Mouse (Mus musculus) neural tube, embryonic 11.5 days (tissue): ENCODE data around the gene Dnase1l2. TPM values are rescaled to one million over a fixed set of nuclear protein-coding genes. Genes with fewer than 3 reads are reported as not detected.

Experiments used
- ATAC-seq: fragments of 200-750 bp; cut with Nextera tagmentation; 2 replicates; pipeline ENCODE4 v1.8.0; 2017; ENCODE audit warnings: moderate number of reproducible peaks, mild to moderate bottlenecking, moderate TSS enrichment, moderate library complexity; ENCODE audit not compliant: insufficient read depth, low FRiP score, low TSS enrichment
- DNase-seq: peaks from one replicate; pipeline ENCODE4 v3.0.0-alpha.2; 2015; ENCODE audit warnings: low spot score
- H3K27ac ChIP-seq: fragments of 300-500 bp; sonication (generic); 2 replicates; pipeline ENCODE4 v1.5.1; 2014; ENCODE audit warnings: low read depth, mild to moderate bottlenecking, low read length
- H3K27me3 ChIP-seq: fragments of 300-500 bp; sonication (generic); 2 replicates; pipeline ENCODE4 v1.6.1; 2014; ENCODE audit warnings: mild to moderate bottlenecking, low read length, mixed read lengths; ENCODE audit not compliant: control insufficient read depth, insufficient read depth
- H3K36me3 ChIP-seq: fragments of 300-500 bp; sonication (generic); 2 replicates; pipeline ENCODE4 v1.6.1; 2014; ENCODE audit warnings: mild to moderate bottlenecking, low read length, moderate library complexity, mixed read lengths; ENCODE audit not compliant: control insufficient read depth, insufficient read depth
- H3K4me1 ChIP-seq: fragments of 300-500 bp; sonication (generic); 2 replicates; pipeline ENCODE4 v1.6.1; 2014; ENCODE audit warnings: low read length, mixed read lengths; ENCODE audit not compliant: control insufficient read depth, insufficient read depth
- H3K4me2 ChIP-seq: fragments of 300-500 bp; sonication (generic); 2 replicates; pipeline ENCODE4 v1.6.1; 2014; ENCODE audit warnings: low read depth, mild to moderate bottlenecking, moderate library complexity
- H3K4me3 ChIP-seq: fragments of 300-500 bp; sonication (generic); 2 replicates; pipeline ENCODE4 v1.5.1; 2014; ENCODE audit warnings: low read depth, low read length
- H3K9ac ChIP-seq: fragments of 300-500 bp; sonication (generic); 2 replicates; pipeline ENCODE4 v1.6.1; 2014; ENCODE audit warnings: mild to moderate bottlenecking, low read length
- H3K9me3 ChIP-seq: fragments of 300-500 bp; sonication (generic); 2 replicates; pipeline ENCODE4 v1.6.1; 2016; ENCODE audit warnings: low read length; ENCODE audit not compliant: control insufficient read depth
- WGBS: fragments of 180-500 bp; shearing (Covaris S2); extraction: QIAGEN DNeasy Blood & Tissue Kit; methylation state at CpG from one replicate; pipeline ENCODE4 v1.1.7; 2014; 5-methylcytosine and 5-hydroxymethylcytosine counted together
- polyA plus RNA-seq: library from polyadenylated mRNA; unstranded; fragments of >200 nt; fragmentation: Nextera tagmentation; extraction: Ambion mirVana; gene quantifications from 2 replicates; pipeline ENCODE4 v1.2.1, GENCODE M21; 2014

The Dnase1l2 gene
- polyA plus RNA-seq, 1 experiment from 2014 or later, result 2.1 TPM

- DNase-seq, result no peak
- 95% methylated on average over 20 of the region's 20 CpGs for WGBS
- peaks cover 4% of the 10 kb centered on the region for H3K4me1 ChIP-seq
Observed at GRCm38 (mm10) chr17:24481027-24481815, 38.3 kb upstream of the Dnase1l2 start.

GRCm38 (mm10) chr17:24480201-24480826 lies 37.4 kb upstream of the Dnase1l2 start:
- no peak overlapping the region for H3K4me3 ChIP-seq
- peaks cover 10% of the 10 kb centered on the region for H3K36me3 ChIP-seq

More at GRCm38 (mm10) chr17:24481027-24481815, 38.3 kb upstream of the Dnase1l2 start:
- Histone ChIP-seq H3K9me3 (no peaks in the 10 kb centered on the region), H3K36me3 (peaks cover 4% of the 10 kb centered on the region; the same call in 1 of the 2 replicates), H3K4me2 (no peak overlapping the region), H3K27ac (no peak overlapping the region), H3K9ac (no peak overlapping the region), H3K4me3 (no peak overlapping the region), H3K27me3 (no peaks in the 10 kb centered on the region)
- ATAC-seq, result no peak

GRCm38 (mm10) chr17:24479431-24479830 lies 36.5 kb upstream of the Dnase1l2 start:
- ATAC-seq, result no peak
- WGBS, result 37% methylated on average over 1 of the region's 1 CpGs

More at GRCm38 (mm10) chr17:24480201-24480826, 37.4 kb upstream of the Dnase1l2 start:
- Histone ChIP-seq H3K9me3 (no peaks in the 10 kb centered on the region), H3K4me2 (no peak overlapping the region), H3K27ac (no peak overlapping the region), H3K27me3 (no peaks in the 10 kb centered on the region), H3K4me1 (peaks cover 4% of the 10 kb centered on the region), H3K9ac (no peak overlapping the region)
- DNase-seq (no peak), ATAC-seq (no peak)
- WGBS, result 64% methylated on average over 3 of the region's 3 CpGs

DNA sequence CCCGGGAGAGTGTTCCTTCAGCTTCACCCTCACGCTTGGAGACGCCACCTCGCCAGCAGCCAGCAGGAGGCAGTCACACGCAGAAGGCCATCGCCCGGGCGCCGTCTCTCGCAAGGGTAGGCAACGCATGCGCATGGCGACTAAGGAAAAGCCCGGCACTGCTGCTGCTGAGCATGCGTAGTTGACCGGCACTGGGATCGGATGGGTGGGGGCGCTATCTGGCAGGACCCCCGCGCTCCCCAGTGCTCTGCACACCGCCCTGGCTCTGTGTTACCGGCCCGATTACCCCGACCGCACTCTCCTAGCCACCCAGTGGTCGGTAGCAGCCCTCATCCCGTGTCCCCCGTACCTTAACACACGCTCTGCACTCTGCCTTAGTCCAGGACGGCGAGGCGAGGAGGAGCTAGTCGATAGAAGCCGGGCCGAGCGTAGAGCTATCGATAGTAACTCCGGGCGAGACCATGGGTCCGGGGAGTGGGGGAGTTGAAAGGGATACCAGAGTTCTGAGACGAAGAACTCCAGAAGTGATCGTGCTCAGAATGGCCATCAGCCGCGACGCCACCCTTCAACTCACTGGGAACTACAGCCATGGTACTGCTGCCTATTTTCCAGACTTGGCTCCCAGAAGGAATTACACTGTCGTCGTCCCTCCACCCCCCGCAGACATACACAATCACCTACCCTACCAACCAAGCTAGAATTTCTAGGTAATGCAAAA lies 35.9 kb upstream of the Dnase1l2 start, which contains the start of gene Mlst8:
Mlst8 (minus strand) TSS at position 416 of the 718 bp plus-strand sequence.
- Histone ChIP-seq H3K9me3 (no peaks in the 10 kb centered on the region), H3K36me3 (peaks cover 14% of the 10 kb centered on the region), H3K4me2 (peak within 1 kb of the TSS; percentile 51), H3K27ac (peak within 1 kb of the TSS; percentile 94), H3K4me3 (peak within 1 kb of the TSS; percentile 81), H3K4me1 (peaks cover 4% of the 10 kb centered on the region), H3K9ac (peak within 1 kb of the TSS; percentile 89), H3K27me3 (no peaks in the 10 kb centered on the region)
- DNase-seq (peak; percentile 97), ATAC-seq (peak; percentile 87)
- WGBS, result 0% methylated on average over 48 of the region's 48 CpGs

More at GRCm38 (mm10) chr17:24479431-24479830, 36.5 kb upstream of the Dnase1l2 start:
- no peaks in the 10 kb centered on the region for H3K27me3 ChIP-seq
- H3K36me3 ChIP-seq, result peaks cover 12% of the 10 kb centered on the region
- no peak overlapping the region for H3K27ac ChIP-seq
- H3K9me3 ChIP-seq, result no peaks in the 10 kb centered on the region
- H3K9ac ChIP-seq, result no peak overlapping the region
- peak overlapping the region; percentile 51 for H3K4me2 ChIP-seq
- peaks cover 4% of the 10 kb centered on the region for H3K4me1 ChIP-seq
- DNase-seq, result no peak
- peak overlapping the region; percentile 81 for H3K4me3 ChIP-seq

DNA sequence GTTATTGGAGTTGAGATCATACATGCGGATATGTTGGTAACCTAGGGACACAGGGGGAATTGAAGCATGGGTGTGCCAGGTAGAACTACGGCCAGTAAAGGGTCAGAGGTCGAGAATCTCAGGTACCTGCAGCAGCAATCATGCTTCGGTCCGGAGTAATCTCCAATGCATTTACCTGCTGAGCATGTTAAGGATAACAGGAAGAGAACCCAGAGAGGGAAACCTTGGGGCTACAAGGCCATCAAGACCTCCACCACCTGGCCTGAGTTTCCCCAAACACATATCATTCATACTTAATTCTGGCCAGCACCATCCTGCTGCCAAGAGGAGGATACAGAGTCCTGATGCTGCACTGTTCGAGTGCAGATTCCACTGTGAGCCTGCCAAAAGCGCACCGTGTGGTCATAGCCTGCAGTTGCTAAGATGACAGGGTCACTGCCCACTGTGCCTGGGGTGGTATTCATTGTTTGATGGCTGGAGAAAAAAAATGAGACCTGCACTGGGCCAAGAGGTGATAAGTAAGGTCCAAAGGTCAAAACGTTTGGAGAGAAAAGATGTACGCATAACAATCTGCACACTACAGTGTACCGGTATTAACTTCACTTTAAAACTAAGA lies 35.2 kb upstream of the Dnase1l2 start:
- H3K9me3 ChIP-seq, result no peaks in the 10 kb centered on the region
- no peaks in the 10 kb centered on the region for H3K27me3 ChIP-seq
- no peak for DNase-seq
- peak overlapping the region; percentile 60 for H3K9ac ChIP-seq
- H3K4me1 ChIP-seq, result peaks cover 4% of the 10 kb centered on the region
- peak overlapping the region; percentile 81 for H3K4me3 ChIP-seq
- WGBS, result 57% methylated on average over 11 of the region's 11 CpGs
- no peak overlapping the region for H3K27ac ChIP-seq
- peaks cover 14% of the 10 kb centered on the region for H3K36me3 ChIP-seq
- peak; percentile 25 for ATAC-seq
- H3K4me2 ChIP-seq, result peak overlapping the region; percentile 51

- H3K4me1 ChIP-seq, result peaks cover 7% of the 10 kb centered on the region
Observed at GRCm38 (mm10) chr17:24477053-24477984, 34.4 kb upstream of the Dnase1l2 start.

DNA sequence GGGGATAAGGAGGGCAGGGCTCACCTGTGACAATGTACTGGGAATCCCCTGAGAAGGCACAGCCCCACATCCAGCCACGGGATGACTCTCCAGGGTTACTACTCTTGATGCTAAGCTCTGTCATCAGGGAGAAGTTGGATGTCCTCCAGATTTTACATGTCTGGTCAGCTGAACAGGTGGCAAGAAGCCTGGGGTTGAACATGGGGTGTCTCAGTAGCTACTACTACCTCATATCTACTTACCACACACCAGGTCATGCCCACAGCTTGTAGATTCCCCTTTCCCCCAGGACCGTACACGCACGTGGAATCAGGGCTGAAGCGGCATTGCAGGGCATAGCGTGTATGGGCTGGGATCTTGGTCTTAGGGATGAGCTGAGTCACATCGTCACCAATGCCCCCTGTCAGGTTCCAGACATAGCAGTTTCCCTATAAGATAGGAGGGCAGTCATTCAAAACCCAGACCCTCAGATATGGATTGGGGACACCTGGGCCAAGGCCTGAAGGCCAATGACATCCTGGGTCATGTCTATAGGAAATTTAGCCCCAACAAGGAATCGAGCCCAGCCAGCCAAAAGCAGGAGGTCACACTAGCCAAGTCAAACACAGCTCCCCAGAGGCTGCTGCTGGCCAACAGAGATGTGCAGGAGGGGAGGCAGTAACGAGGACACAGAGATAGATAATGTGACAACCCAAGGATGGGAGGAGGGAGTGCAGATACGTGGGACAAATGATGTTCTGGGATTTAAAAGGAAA lies 33.3 kb upstream of the Dnase1l2 start:
- H3K4me3 ChIP-seq, result no peak overlapping the region
- 95% methylated on average over 10 of the region's 10 CpGs for WGBS
- H3K9me3 ChIP-seq, result no peaks in the 10 kb centered on the region
- H3K4me1 ChIP-seq, result peaks cover 18% of the 10 kb centered on the region
- DNase-seq (no peak), ATAC-seq (no peak)
- no peak overlapping the region for H3K9ac ChIP-seq
- no peak overlapping the region for H3K27ac ChIP-seq
- H3K4me2 ChIP-seq, result no peak overlapping the region
- no peaks in the 10 kb centered on the region for H3K27me3 ChIP-seq
- peaks cover 14% of the 10 kb centered on the region for H3K36me3 ChIP-seq

More at GRCm38 (mm10) chr17:24477053-24477984, 34.4 kb upstream of the Dnase1l2 start:
- peaks cover 14% of the 10 kb centered on the region for H3K36me3 ChIP-seq
- ATAC-seq, result no peak
- no peak overlapping the region for H3K9ac ChIP-seq
- H3K9me3 ChIP-seq, result no peaks in the 10 kb centered on the region
- H3K27me3 ChIP-seq, result no peaks in the 10 kb centered on the region
- no peak overlapping the region for H3K4me2 ChIP-seq
- H3K4me3 ChIP-seq, result no peak overlapping the region
- WGBS, result 94% methylated on average over 20 of the region's 20 CpGs
- no peak overlapping the region for H3K27ac ChIP-seq
- no peak for DNase-seq
